Mouse (Mus musculus) forebrain, embryonic 12.5 days (tissue): ENCODE measurements around the gene Tmem179. TPM values are rescaled to one million over a fixed set of nuclear protein-coding genes. Genes with fewer than 3 reads are reported as not detected.
A peak's percentile ranks its signal among the peaks of the same experiment; 100 is the strongest.

Experiments
- ATAC-seq: fragments of 200-750 bp; cut with Nextera tagmentation; 2 replicates; pipeline ENCODE4 v1.8.0; 2017; ENCODE audit warnings: moderate TSS enrichment; ENCODE audit not compliant: low FRiP score
- H3K27ac ChIP-seq: fragments of 300-500 bp; sonication (generic); 2 replicates; pipeline ENCODE4 v1.5.1; 2016; ENCODE audit warnings: mild to moderate bottlenecking
- H3K27me3 ChIP-seq: fragments of 300-500 bp; sonication (generic); 2 replicates; pipeline ENCODE4 v1.6.1; 2016; ENCODE audit warnings: mild to moderate bottlenecking
- H3K36me3 ChIP-seq: fragments of 300-500 bp; sonication (generic); replicated peaks from 2 replicates; pipeline ENCODE4 v1.6.1; 2016; ENCODE audit warnings: mild to moderate bottlenecking
- H3K4me1 ChIP-seq: fragments of 300-500 bp; sonication (generic); 2 replicates; pipeline ENCODE4 v1.6.1; 2016
- H3K4me2 ChIP-seq: fragments of 300-500 bp; sonication (generic); 2 replicates; pipeline ENCODE4 v1.6.1; 2016; ENCODE audit warnings: mild to moderate bottlenecking, moderate library complexity
- H3K4me3 ChIP-seq: fragments of 300-500 bp; sonication (generic); replicated peaks from 2 replicates; pipeline ENCODE4 v1.5.1; 2016; ENCODE audit warnings: mild to moderate bottlenecking
- H3K9ac ChIP-seq: fragments of 300-500 bp; sonication (generic); 2 replicates; pipeline ENCODE4 v1.6.1; 2016; ENCODE audit warnings: mild to moderate bottlenecking
- H3K9me3 ChIP-seq: fragments of 300-500 bp; sonication (generic); 2 replicates; pipeline ENCODE4 v1.6.1; 2016
- WGBS: fragments of 180-500 bp; shearing (Covaris S2); methylation state at CpG from one replicate; pipeline ENCODE4 v1.1.7; 2016; 5-methylcytosine and 5-hydroxymethylcytosine counted together
- polyA plus RNA-seq: library from polyadenylated mRNA; unstranded; fragments of >200 nt; fragmentation: Nextera tagmentation; extraction: Ambion mirVana; gene quantifications from 2 replicates; pipeline ENCODE4 v1.2.1, GENCODE M21; 2016

Gene Tmem179
- polyA plus RNA-seq, 1 experiment from 2014 or later, result 10.7 TPM

DNA sequence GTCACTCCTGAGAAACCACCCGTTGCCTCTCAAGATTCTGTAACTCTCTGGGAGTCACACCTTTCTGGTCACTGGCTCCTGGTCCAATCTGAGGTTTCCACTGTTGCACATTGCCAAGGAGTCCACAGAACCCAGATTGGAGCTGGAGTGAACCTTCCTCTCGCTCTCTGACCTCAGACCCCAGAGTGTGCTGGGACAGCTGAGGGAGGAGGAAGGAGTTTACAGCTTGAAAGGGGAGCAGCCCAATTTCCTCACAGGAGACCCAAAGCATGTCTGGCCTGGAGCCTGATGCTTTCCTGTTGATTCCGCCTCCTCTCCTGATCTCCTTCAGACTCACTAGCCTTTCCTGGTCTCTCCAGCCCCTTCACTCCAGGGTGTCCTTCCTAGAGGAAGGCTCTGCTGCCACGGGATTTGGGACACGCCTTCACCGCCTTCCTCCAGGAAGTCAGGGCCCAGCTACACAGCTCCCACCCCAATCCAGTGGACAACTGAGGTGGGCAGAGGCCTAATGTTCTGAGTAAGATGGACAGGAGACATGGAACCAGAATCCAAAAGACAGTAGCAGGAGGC, 60.3 kb downstream of the Tmem179 start:
- ATAC-seq, result no peak
- peaks cover 14% of the 10 kb centered on the region for H3K4me1 ChIP-seq
- H3K36me3 ChIP-seq, result no peaks in the 10 kb centered on the region
- no peak overlapping the region for H3K27ac ChIP-seq
- no peaks in the 10 kb centered on the region for H3K9me3 ChIP-seq
- peaks cover 6% of the 10 kb centered on the region; the same call in 1 of the 2 replicates for H3K27me3 ChIP-seq
- no peak overlapping the region for H3K9ac ChIP-seq
- WGBS, result 86% methylated on average over 6 of the region's 6 CpGs
- H3K4me2 ChIP-seq, result no peak overlapping the region
- no peak overlapping the region for H3K4me3 ChIP-seq

GRCm38 (mm10) chr12:112451826-112452225, 64.7 kb downstream of the Tmem179 start:
- no peak overlapping the region for H3K4me3 ChIP-seq
- H3K36me3 ChIP-seq, result no peaks in the 10 kb centered on the region
- peaks cover 6% of the 10 kb centered on the region; the same call in 1 of the 2 replicates for H3K27me3 ChIP-seq
- H3K4me1 ChIP-seq, result peaks cover 17% of the 10 kb centered on the region
- ATAC-seq, result no peak
- no peak overlapping the region for H3K9ac ChIP-seq
- H3K27ac ChIP-seq, result no peak overlapping the region
- H3K9me3 ChIP-seq, result peaks cover 4% of the 10 kb centered on the region; the same call in 1 of the 2 replicates
- H3K4me2 ChIP-seq, result no peak overlapping the region
- WGBS, result 85% methylated on average over 9 of the region's 9 CpGs

DNA sequence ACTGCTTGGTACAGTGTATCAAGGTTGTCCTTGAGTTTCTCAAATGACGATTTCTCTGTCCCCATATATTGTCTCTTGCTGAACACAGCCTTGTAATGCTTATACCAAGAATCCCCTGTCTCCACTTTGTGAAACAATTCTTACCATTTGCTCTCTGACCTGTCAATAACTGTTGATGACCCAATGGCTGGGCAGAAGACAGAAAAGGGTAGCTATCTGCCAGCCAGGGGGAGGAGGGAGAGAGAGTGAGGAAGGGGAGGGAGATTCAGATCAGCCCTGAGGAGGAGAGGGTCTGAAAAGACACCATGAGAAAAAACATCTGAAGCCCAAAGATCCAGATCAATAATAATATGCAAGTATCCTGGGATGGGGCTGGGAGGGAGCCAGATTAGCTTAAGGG, 65.2 kb downstream of the Tmem179 start:
- Histone ChIP-seq H3K9ac (no peak overlapping the region), H3K27me3 (peaks cover 4% of the 10 kb centered on the region; the same call in 1 of the 2 replicates), H3K9me3 (peaks cover 8% of the 10 kb centered on the region; the same call in 1 of the 2 replicates), H3K4me2 (no peak overlapping the region), H3K4me3 (no peak overlapping the region), H3K36me3 (no peaks in the 10 kb centered on the region), H3K4me1 (peaks cover 17% of the 10 kb centered on the region), H3K27ac (no peak overlapping the region)
- 97% methylated on average over 1 of the region's 1 CpGs for WGBS
- ATAC-seq, result no peak

- Histone ChIP-seq H3K9me3 (peaks cover 10% of the 10 kb centered on the region; the same call in 1 of the 2 replicates), H3K4me1 (peaks cover 17% of the 10 kb centered on the region), H3K4me3 (no peak overlapping the region), H3K36me3 (no peaks in the 10 kb centered on the region), H3K4me2 (no peak overlapping the region), H3K9ac (no peak overlapping the region), H3K27ac (no peak overlapping the region), H3K27me3 (no peaks in the 10 kb centered on the region)
- peak; percentile 25; the same call in 1 of the 2 replicates for ATAC-seq
- WGBS, result 34% methylated on average over 6 of the region's 6 CpGs
Observed at GRCm38 (mm10) chr12:112450883-112451282, 65.7 kb downstream of the Tmem179 start.

Other genes with a start within 250 kb of the Tmem179 start
- gene A530016L24Rik, start 27.3 kb downstream of the Tmem179 start, polyA plus RNA-seq, result not detected in 2 replicates
- 0.70 and 1.3 TPM in 2 replicates for gene Inf2, start 72.0 kb upstream of the Tmem179 start, polyA plus RNA-seq
- 2.0 and 2.8 TPM in 2 replicates for gene Adssl1, start 103.3 kb upstream of the Tmem179 start, polyA plus RNA-seq
- gene Siva1, start 127.9 kb upstream of the Tmem179 start, polyA plus RNA-seq, result 151 and 173 TPM in 2 replicates
- gene Akt1, start 158.1 kb upstream of the Tmem179 start, polyA plus RNA-seq, result 47.0 and 71.6 TPM in 2 replicates
- gene Zbtb42, start 162.1 kb upstream of the Tmem179 start, polyA plus RNA-seq, result 4.6 and 5.1 TPM in 2 replicates
- gene Cep170b, start 203.7 kb upstream of the Tmem179 start, polyA plus RNA-seq, result 14.4 and 16.3 TPM in 2 replicates
- gene Pld4, start 243.9 kb upstream of the Tmem179 start, polyA plus RNA-seq, result 3.6 and 3.9 TPM in 2 replicates